Mouse (Mus musculus) urinary bladder, adult 18-20 months (tissue): ENCODE results near the gene Exoc4.

Experiments
- DNase-seq, 2 experiments: peaks; one replicate each; pipeline ENCODE4 v3.0.0; 2022; ENCODE audit warnings: low spot score in 2 of 2, mixed read lengths in 2 of 2

The Exoc4 gene

GRCm38 (mm10) chr6:33468480-33468879 lies 219.6 kb downstream of the Exoc4 start:
- DNase-seq: no peak

GRCm38 (mm10) chr6:33476134-33476533 lies 227.2 kb downstream of the Exoc4 start:
- DNase-seq: no peak

DNA sequence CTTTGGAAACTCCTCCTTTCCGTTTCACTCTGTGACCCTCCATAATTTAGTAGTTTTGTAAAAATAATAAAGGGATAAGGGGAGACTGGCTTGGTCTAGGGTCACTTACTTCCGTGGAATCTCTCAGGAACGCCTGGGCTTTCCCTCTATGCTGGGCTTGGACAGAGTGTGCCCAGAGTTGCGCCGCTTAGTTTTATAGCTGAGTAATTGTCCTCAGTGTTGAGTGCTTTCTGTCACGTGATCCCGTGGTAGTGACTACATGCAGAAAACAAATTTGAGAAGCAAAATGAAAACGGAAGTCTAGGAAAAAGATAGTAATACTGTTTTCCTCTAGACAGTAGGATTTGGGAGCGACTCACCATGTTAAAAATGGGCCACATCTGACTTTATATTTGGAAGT lies 235.7 kb downstream of the Exoc4 start:
- DNase-seq: no peak

GRCm38 (mm10) chr6:33489788-33490187 lies 240.9 kb downstream of the Exoc4 start:
- no peak for DNase-seq

GRCm38 (mm10) chr6:33496141-33496855 lies 247.4 kb downstream of the Exoc4 start:
- no peak for DNase-seq

DNA sequence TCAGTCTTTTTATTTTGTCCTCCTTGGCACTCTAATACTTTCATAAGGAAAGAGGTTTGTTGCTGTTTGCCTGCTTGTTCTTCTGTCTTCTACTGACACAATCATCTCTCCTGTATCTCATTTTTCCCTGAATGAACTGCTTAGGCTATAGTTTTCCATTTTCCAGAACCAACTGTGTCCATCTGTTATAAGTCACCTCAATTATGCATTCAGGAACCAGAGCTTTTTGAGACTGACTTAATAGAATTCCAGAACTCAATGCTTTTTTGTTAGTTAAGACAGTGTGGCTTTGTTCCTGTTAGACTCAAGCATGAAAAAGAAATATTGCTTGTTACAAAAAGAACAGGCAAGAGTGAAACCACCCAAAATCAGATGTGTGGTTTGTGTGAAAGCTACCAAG lies 248.5 kb downstream of the Exoc4 start:
- DNase-seq: no peak

- DNase-seq: no peak
Observed at GRCm38 (mm10) chr6:33502388-33502787, 253.5 kb downstream of the Exoc4 start.

- DNase-seq: no peak
Observed at GRCm38 (mm10) chr6:33503381-33503780, 254.5 kb downstream of the Exoc4 start.

DNA sequence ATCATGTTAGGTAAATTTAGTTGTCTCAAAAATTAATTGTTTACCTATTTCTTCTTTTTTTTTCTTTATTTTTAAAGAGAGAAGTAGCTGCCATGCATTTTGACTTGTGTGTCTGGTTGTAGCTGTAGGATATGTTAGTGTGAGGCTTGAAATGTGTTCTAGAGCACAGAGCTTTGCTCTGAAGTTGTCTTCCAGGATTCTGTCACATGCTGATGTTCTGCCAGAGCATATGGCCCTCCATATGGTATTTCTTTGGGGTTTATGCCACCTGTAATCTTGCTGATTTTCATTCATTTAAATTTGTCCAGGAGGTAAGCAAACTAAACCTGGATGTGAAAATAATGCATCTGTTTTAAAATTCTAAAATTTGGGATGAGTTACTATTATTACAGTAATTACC lies 258.2 kb downstream of the Exoc4 start:
- DNase-seq: no peak

GRCm38 (mm10) chr6:33515391-33515790 lies 266.5 kb downstream of the Exoc4 start:
- DNase-seq: no peak

DNA sequence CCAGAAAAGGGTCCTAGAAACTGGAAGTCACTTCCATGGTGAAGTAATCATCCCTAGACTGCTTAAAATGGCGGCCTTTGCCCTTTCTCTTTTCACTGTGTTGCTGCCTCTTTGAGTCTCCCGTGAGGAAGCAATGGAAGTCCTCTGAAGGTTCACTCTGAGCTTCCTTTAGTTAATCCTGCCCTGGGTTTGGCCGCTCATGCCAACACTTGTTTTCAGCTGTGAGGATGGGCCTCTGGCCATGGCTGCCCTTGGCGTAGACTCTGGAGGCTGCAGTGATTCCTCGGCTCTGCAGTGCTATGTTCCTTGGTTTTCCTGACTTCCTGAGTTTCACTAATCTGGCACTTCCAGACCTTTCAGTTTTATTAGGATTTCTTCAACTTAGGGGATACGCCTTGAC lies 267.9 kb downstream of the Exoc4 start:
- no peak for DNase-seq

GRCm38 (mm10) chr6:33517890-33518410 lies 269.1 kb downstream of the Exoc4 start:
- DNase-seq: no peak

DNA sequence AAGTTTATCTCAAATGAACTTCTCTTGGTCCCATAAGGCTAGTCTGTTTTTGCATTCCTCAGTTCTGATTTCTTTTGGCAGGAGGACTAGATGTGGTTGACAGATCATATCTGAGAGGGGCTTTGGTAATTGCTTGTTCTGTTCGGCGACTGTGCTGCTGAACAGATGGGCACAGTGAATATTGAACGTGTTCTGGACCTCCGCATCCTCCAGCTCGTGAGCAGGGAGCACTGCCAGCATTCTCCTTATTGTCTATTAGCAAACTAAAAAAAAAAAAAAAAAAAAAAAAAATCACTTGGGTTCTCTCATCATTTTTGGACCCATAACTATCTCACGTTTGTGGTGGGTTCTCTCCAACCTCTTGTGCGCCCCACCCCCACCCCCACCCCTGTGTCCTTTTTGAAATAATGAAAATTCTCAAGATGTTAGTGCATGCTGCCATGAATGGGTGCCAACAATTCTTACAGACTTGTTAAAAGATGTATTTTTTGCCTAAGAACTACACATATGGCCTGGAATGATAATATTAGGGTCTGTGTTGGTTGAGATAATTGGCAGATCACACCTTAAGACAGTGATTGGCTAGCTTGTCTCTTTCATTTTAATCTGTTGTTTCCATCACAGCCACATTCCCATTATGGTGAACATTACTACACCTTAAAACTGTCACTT lies 276.9 kb downstream of the Exoc4 start:
- DNase-seq: no peak

GRCm38 (mm10) chr6:33540356-33540755 lies 291.5 kb downstream of the Exoc4 start:
- DNase-seq: no peak

DNA sequence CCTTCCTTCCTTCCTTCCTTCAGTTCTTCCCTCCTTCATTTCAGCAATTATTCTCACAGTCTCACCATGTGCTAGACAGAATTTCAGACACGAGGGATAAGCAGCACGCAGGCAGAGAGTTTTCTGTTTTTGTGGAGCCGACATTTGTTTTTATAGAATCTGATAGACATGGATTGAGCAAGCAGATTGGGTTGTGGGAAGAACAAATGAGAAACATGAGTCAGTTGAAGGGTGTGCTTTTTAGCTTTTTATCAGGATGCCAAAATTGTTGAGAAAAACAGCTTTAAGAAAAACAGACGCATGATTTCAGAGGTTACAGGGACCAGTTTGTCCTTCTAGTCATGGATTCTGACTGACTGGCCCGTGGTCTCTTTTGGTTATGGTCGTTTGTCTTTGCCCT lies 293.8 kb downstream of the Exoc4 start:
- DNase-seq: no peak

GRCm38 (mm10) chr6:33551934-33552333 lies 303.0 kb downstream of the Exoc4 start:
- DNase-seq: no peak

GRCm38 (mm10) chr6:33560925-33561324 lies 312.0 kb downstream of the Exoc4 start:
- no peak for DNase-seq

DNA sequence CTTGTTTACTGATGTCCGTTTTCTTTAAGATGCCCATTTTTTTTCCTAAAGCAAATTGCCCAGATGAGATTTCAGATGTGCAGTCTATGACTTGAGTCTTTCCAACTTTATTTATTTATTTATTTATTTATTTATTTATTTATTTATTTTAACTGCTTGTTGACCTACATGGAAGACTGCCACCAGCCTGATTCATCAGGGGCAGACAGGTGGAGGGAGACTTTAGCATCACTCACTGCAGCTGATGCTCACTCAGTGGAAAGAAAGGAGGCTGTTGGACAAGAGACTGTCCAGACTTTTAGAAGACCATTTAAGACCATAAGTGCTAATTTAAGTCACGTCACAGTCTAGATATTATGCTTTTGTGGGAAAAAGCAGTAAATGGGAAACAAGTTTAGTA lies 313.0 kb downstream of the Exoc4 start:
- no peak for DNase-seq

DNA sequence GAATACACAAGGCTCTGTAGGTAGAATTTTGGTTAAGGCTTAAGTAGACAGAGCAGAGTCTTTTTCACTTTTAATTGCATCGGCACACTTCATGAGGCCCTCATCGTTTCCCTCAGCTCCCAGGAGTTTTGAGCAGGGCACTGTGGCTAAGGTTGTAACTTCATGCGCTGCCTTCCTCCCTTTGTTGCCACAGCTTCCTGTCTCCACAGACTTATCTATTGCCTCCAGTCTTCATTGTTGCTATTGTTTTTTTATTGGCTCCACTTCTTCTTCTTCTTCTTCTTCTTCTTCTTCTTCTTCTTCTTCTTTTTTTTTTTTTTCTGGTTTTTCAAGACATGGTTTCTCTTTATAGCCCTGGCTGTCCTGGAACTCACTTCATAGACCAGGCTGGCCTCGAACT lies 327.1 kb downstream of the Exoc4 start:
- no peak for DNase-seq

DNA sequence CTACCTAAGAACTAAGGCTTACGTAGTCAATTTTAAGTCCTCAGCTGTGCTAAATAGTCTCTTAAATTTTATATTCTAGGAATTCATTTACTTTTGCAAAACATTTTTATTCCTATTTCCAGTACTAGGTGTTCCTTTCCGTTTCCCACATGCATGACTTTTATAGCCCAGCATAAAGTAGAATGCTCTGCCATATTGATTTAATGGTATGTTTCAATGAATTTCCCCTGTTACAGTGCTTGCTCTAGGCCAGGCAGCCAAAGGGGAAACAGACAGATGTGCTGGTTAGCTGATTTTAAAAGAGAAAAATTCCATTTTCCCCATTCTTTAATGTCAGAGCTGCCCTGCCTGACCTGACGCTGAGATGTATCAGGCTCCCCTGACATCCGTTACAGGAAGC lies 359.6 kb downstream of the Exoc4 start:
- DNase-seq: no peak

GRCm38 (mm10) chr6:33613978-33614377 lies 365.1 kb downstream of the Exoc4 start:
- DNase-seq: no peak

- no peak for DNase-seq
Observed at GRCm38 (mm10) chr6:33618590-33618989, 369.7 kb downstream of the Exoc4 start.

GRCm38 (mm10) chr6:33620701-33621100 lies 371.8 kb downstream of the Exoc4 start:
- no peak for DNase-seq
